Mouse (Mus musculus): ENCODE measurements around the gene Dnajc27. TPM values are rescaled to one million over a fixed set of nuclear protein-coding genes. Genes with fewer than 3 reads are reported as not detected.
A peak's percentile ranks its signal among the peaks of the same experiment; 100 is the strongest.

Dnajc27 gene
- polyA plus RNA-seq, 1 experiment from 2014 or later: 5.4 TPM

GRCm38 (mm10) chr12:4116132-4116531, 33.7 kb downstream of the Dnajc27 start:
- Histone ChIP-seq H3K4me2 (no peak overlapping the region), H3K27ac (peak overlapping the region; percentile 12; the same call in 1 of the 2 replicates), H3K36me3 (no peaks in the 10 kb centered on the region), H3K4me1 (no peaks in the 10 kb centered on the region), H3K4me3 (replicated peaks) (no peak overlapping the region), H3K27me3 (replicated peaks) (no peaks in the 10 kb centered on the region), H3K9ac (no peak overlapping the region), H3K9me3 (no peaks in the 10 kb centered on the region)
- 57% methylated on average over 9 of the region's 9 CpGs for WGBS
- ATAC-seq (ENCODE audit: insufficient read depth, low FRiP score, low read depth): 0 out of 2 replicates have a peak, but pooled peaks have one; percentile 10

GRCm38 (mm10) chr12:4117136-4117535, 34.8 kb downstream of the Dnajc27 start:
- Histone ChIP-seq H3K27me3 (replicated peaks) (no peaks in the 10 kb centered on the region), H3K9me3 (no peaks in the 10 kb centered on the region), H3K4me2 (no peak overlapping the region), H3K4me3 (replicated peaks) (no peak overlapping the region), H3K4me1 (no peaks in the 10 kb centered on the region), H3K9ac (no peak overlapping the region), H3K36me3 (no peaks in the 10 kb centered on the region), H3K27ac (no peak overlapping the region)
- WGBS: 68% methylated on average over 3 of the region's 3 CpGs
- ATAC-seq (ENCODE audit: insufficient read depth, low FRiP score, low read depth): no peak

- Histone ChIP-seq H3K27ac (0 out of 2 replicates have a peak overlapping the region, but pooled peaks have one; percentile 10), H3K4me2 (no peak overlapping the region), H3K4me3 (replicated peaks) (no peak overlapping the region), H3K36me3 (no peaks in the 10 kb centered on the region), H3K9ac (no peak overlapping the region), H3K4me1 (no peaks in the 10 kb centered on the region), H3K27me3 (replicated peaks) (no peaks in the 10 kb centered on the region), H3K9me3 (no peaks in the 10 kb centered on the region)
- WGBS: 57% methylated on average over 4 of the region's 4 CpGs
- no peak for ATAC-seq (ENCODE audit: insufficient read depth, low FRiP score, low read depth)
Observed at GRCm38 (mm10) chr12:4117579-4117978, 35.2 kb downstream of the Dnajc27 start.

- H3K27me3 ChIP-seq (replicated peaks): no peaks in the 10 kb centered on the region
- H3K4me1 ChIP-seq: no peaks in the 10 kb centered on the region
- no peaks in the 10 kb centered on the region for H3K9me3 ChIP-seq
- no peak overlapping the region for H3K9ac ChIP-seq
- H3K4me2 ChIP-seq: no peak overlapping the region
- ATAC-seq (ENCODE audit: insufficient read depth, low FRiP score, low read depth): no peak
- H3K36me3 ChIP-seq: no peaks in the 10 kb centered on the region
- H3K27ac ChIP-seq: no peak overlapping the region
- WGBS: 72% methylated on average over 7 of the region's 7 CpGs
- H3K4me3 ChIP-seq (replicated peaks): no peak overlapping the region
Observed at GRCm38 (mm10) chr12:4127346-4127745, 45.0 kb downstream of the Dnajc27 start.

GRCm38 (mm10) chr12:4132941-4133846, 50.8 kb downstream of the Dnajc27 start, which contains the start of gene Adcy3:
TSS of gene Adcy3 (plus strand) at chr12:4133103.
- Histone ChIP-seq H3K36me3 (no peaks in the 10 kb centered on the region), H3K27me3 (replicated peaks) (no peaks in the 10 kb centered on the region), H3K4me3 (replicated peaks) (peak within 1 kb of the TSS; percentile 62), H3K9me3 (no peaks in the 10 kb centered on the region), H3K4me2 (peak within 1 kb of the TSS; percentile 90), H3K27ac (peak within 1 kb of the TSS; percentile 46; the same call in 1 of the 2 replicates), H3K4me1 (peaks cover 6% of the 10 kb centered on the region; the same call in 1 of the 2 replicates), H3K9ac (peak within 1 kb of the TSS; percentile 46)
- peak; percentile 72 for ATAC-seq (ENCODE audit: insufficient read depth, low FRiP score, low read depth)
- 1% methylated on average over 79 of the region's 83 CpGs for WGBS

- Histone ChIP-seq H3K36me3 (no peaks in the 10 kb centered on the region), H3K27ac (0 out of 2 replicates have a peak overlapping the region, but pooled peaks have one; percentile 46), H3K4me3 (replicated peaks) (peak overlapping the region; percentile 62), H3K4me2 (peak overlapping the region; percentile 90), H3K9me3 (no peaks in the 10 kb centered on the region), H3K27me3 (replicated peaks) (no peaks in the 10 kb centered on the region), H3K9ac (peak overlapping the region; percentile 46), H3K4me1 (peaks cover 6% of the 10 kb centered on the region; the same call in 1 of the 2 replicates)
- ATAC-seq (ENCODE audit: insufficient read depth, low FRiP score, low read depth): no peak
- WGBS: 20% methylated on average over 11 of the region's 11 CpGs
Observed at GRCm38 (mm10) chr12:4133847-4134212, 51.4 kb downstream of the Dnajc27 start.

GRCm38 (mm10) chr12:4143179-4143578, 60.8 kb downstream of the Dnajc27 start:
- Histone ChIP-seq H3K4me3 (replicated peaks) (no peak overlapping the region), H3K9me3 (no peaks in the 10 kb centered on the region), H3K36me3 (peaks cover 2% of the 10 kb centered on the region; the same call in 1 of the 2 replicates), H3K27me3 (replicated peaks) (no peaks in the 10 kb centered on the region), H3K9ac (no peak overlapping the region), H3K27ac (no peak overlapping the region), H3K4me2 (no peak overlapping the region), H3K4me1 (no peaks in the 10 kb centered on the region)
- WGBS: 86% methylated on average over 5 of the region's 5 CpGs
- ATAC-seq (ENCODE audit: insufficient read depth, low FRiP score, low read depth): no peak

- WGBS: 65% methylated on average over 2 of the region's 2 CpGs
- Histone ChIP-seq H3K4me1 (no peaks in the 10 kb centered on the region), H3K36me3 (no peaks in the 10 kb centered on the region), H3K9ac (no peak overlapping the region), H3K27me3 (replicated peaks) (no peaks in the 10 kb centered on the region), H3K27ac (no peak overlapping the region), H3K9me3 (no peaks in the 10 kb centered on the region), H3K4me2 (no peak overlapping the region), H3K4me3 (replicated peaks) (no peak overlapping the region)
- ATAC-seq (ENCODE audit: insufficient read depth, low FRiP score, low read depth): no peak
Observed at GRCm38 (mm10) chr12:4150936-4151335, 68.6 kb downstream of the Dnajc27 start.

GRCm38 (mm10) chr12:4151969-4152368, 69.6 kb downstream of the Dnajc27 start:
- H3K9me3 ChIP-seq: no peaks in the 10 kb centered on the region
- no peaks in the 10 kb centered on the region for H3K27me3 ChIP-seq (replicated peaks)
- H3K27ac ChIP-seq: no peak overlapping the region
- H3K4me1 ChIP-seq: no peaks in the 10 kb centered on the region
- H3K4me3 ChIP-seq (replicated peaks): no peak overlapping the region
- H3K4me2 ChIP-seq: no peak overlapping the region
- 82% methylated on average over 3 of the region's 3 CpGs for WGBS
- H3K9ac ChIP-seq: no peak overlapping the region
- ATAC-seq (ENCODE audit: insufficient read depth, low FRiP score, low read depth): no peak
- H3K36me3 ChIP-seq: no peaks in the 10 kb centered on the region

- no peak overlapping the region for H3K9ac ChIP-seq
- WGBS: 80% methylated on average over 2 of the region's 2 CpGs
Observed at GRCm38 (mm10) chr12:4157466-4157865, 75.1 kb downstream of the Dnajc27 start.

GRCm38 (mm10) chr12:4158179-4158578, 75.8 kb downstream of the Dnajc27 start:
- H3K4me2 ChIP-seq: no peak overlapping the region
- WGBS: 68% methylated on average over 3 of the region's 3 CpGs
- no peak for ATAC-seq (ENCODE audit: insufficient read depth, low FRiP score, low read depth)
- H3K9ac ChIP-seq: no peak overlapping the region
- no peaks in the 10 kb centered on the region for H3K9me3 ChIP-seq
- H3K4me3 ChIP-seq (replicated peaks): no peak overlapping the region
- H3K36me3 ChIP-seq: no peaks in the 10 kb centered on the region
- no peak overlapping the region for H3K27ac ChIP-seq
- H3K27me3 ChIP-seq (replicated peaks): no peaks in the 10 kb centered on the region
- H3K4me1 ChIP-seq: no peaks in the 10 kb centered on the region; the same call in 1 of the 2 replicates

More at GRCm38 (mm10) chr12:4157466-4157865, 75.1 kb downstream of the Dnajc27 start:
- Histone ChIP-seq H3K4me3 (replicated peaks) (no peak overlapping the region), H3K4me2 (no peak overlapping the region), H3K27me3 (replicated peaks) (no peaks in the 10 kb centered on the region), H3K27ac (no peak overlapping the region), H3K36me3 (no peaks in the 10 kb centered on the region), H3K9me3 (no peaks in the 10 kb centered on the region), H3K4me1 (no peaks in the 10 kb centered on the region; the same call in 1 of the 2 replicates)
- no peak for ATAC-seq (ENCODE audit: insufficient read depth, low FRiP score, low read depth)

Data from stomach, embryonic 15.5 days (tissue).